In genomic region chr10:69742528-69742927, GRCm38 (mm10) we compare ENCODE assay signal across 31 mouse cellular contexts.
DNase-seq lines count a peak whose midpoint lies in the region; TF ChIP-seq lines count a peak whose summit lies in the region.
"Had no signal": no experiment of that assay in that cellular context is flagged by ENCODE, and none has a peak within 500 bp of the region (broad histone marks: within the 10 kb centered on the region; RNA-seq: fewer than 3 reads in every experiment).

No protein-coding gene starts in this region.

- H3K27me3 ChIP-seq in heart, embryonic 10.5 days (ENCODE audit: insufficient read depth, poor library complexity, severe bottlenecking), result no peaks in the 10 kb centered on the region
- H3K27me3 ChIP-seq in CH12.LX (replicated peaks), result no peaks in the 10 kb centered on the region
- H3K27me3 ChIP-seq: embryonic facial prominence, embryonic 15.5 days; forebrain, embryonic 12.5 days; heart, embryonic 13.5 days; kidney, embryonic 15.5 days had no signal

- H3K9me3 ChIP-seq in heart, embryonic 10.5 days, result no peaks in the 10 kb centered on the region
- no peaks in the 10 kb centered on the region for H3K9me3 ChIP-seq in CH12.LX (replicated peaks; ENCODE audit: low read length)
- H3K9me3 ChIP-seq: embryonic facial prominence, embryonic 10.5 days; embryonic facial prominence, embryonic 15.5 days; forebrain, embryonic 12.5 days; heart, embryonic 13.5 days; kidney, embryonic 15.5 days had no signal

- no peak overlapping the region for H3K4me2 ChIP-seq in CH12.LX (ENCODE audit: insufficient read depth, low read depth, poor library complexity, severe bottlenecking)
- H3K4me2 ChIP-seq: embryonic facial prominence, embryonic 15.5 days; forebrain, embryonic 12.5 days; heart, embryonic 13.5 days; kidney, embryonic 15.5 days had no signal

- in situ Hi-C loops in CH12.LX (cut with MboI; ENCODE audit: low pct_ligation_motif_present, low pct_unique_long_range_greater_than_20kb, low sequenced_read_pairs), result no loop called here

- no peaks in the 10 kb centered on the region for H3K79me2 ChIP-seq in CH12.LX (replicated peaks; ENCODE audit: control insufficient read depth, extremely low read depth, insufficient read depth, poor library complexity, severe bottlenecking)

- intact Hi-C loops in left cerebral cortex, adult 2 months (cut with DNase I), result loop anchor here (2.0 kb wide), 1 partner anchor 32 kb away; no protein-coding TSS in a partner anchor

- H3K4me3 ChIP-seq in heart, embryonic 10.5 days, result no peak overlapping the region
- no peak overlapping the region for H3K4me3 ChIP-seq in left cerebral cortex, adult 2 months
- H3K4me3 ChIP-seq in CH12.LX (replicated peaks in 1 of 3; ENCODE audit: low read depth in 2 of 3, low read length in 2 of 3, poor library complexity in 1 of 3), result no peak overlapping the region
- no peak overlapping the region for H3K4me3 ChIP-seq in cortical plate, adult 2 months (ENCODE audit: insufficient read depth, low read length)
- H3K4me3 ChIP-seq: embryonic facial prominence, embryonic 10.5 days; embryonic facial prominence, embryonic 15.5 days; forebrain, embryonic 12.5 days; gastrocnemius, adult 2 months; heart, adult 2 months; heart, embryonic 13.5 days; kidney, embryonic 15.5 days had no signal

- WGBS in heart, embryonic 10.5 days, result 68% methylated on average over 3 of the region's 3 CpGs

- TF ChIP-seq CTCF in left cerebral cortex, adult 2 months (IDR thresholded peaks at IDR 0.05), result no peak
- TF ChIP-seq CTCF in CH12.LX (conservative IDR thresholded peaks at IDR 0.05 in 1 of 2, IDR thresholded peaks at IDR 0.05 in 1 of 2; ENCODE audit: low read depth in 2 of 2, low read length in 2 of 2), result no peak
- no peak for TF ChIP-seq CTCF in cortical plate, adult 2 months (IDR thresholded peaks at IDR 0.05; ENCODE audit: extremely low read depth, insufficient read depth, low read length)

- H3K27ac ChIP-seq in heart, embryonic 10.5 days, result no peak overlapping the region
- peak overlapping the region; percentile 77 for H3K27ac ChIP-seq in left cerebral cortex, adult 2 months
- H3K27ac ChIP-seq in CH12.LX (ENCODE audit: insufficient read depth, low read depth), result no peak overlapping the region
- H3K27ac ChIP-seq in cortical plate, adult 2 months (ENCODE audit: insufficient read depth, low read length), result peak overlapping the region; percentile 56
- H3K27ac ChIP-seq: embryonic facial prominence, embryonic 10.5 days; embryonic facial prominence, embryonic 15.5 days; forebrain, embryonic 12.5 days; gastrocnemius, adult 2 months; heart, adult 2 months; heart, embryonic 13.5 days; kidney, embryonic 15.5 days; liver, embryonic 14.5 days; macrophage had no signal

- dilution Hi-C loops in CH12.LX (cut with MboI; ENCODE audit: extremely low pct_ligation_motif_present, extremely low pct_unique_long_range_greater_than_20kb, low sequenced_read_pairs), result no loop called here

- peak; percentile 15 for DNase-seq in heart, adult 11 months
- no peak for DNase-seq in heart, embryonic 10.5 days (ENCODE audit: low spot score)
- no peak for DNase-seq in left cerebral cortex, adult 2 months (ENCODE audit: extremely low spot score in 1 of 2, low spot score in 2 of 2)
- DNase-seq in left cerebral cortex, adult 11 months (ENCODE audit: low spot score), result no peak
- DNase-seq in CH12.LX (ENCODE audit: extremely low read depth), result peak; percentile 18
- DNase-seq in kidney, postnatal 14 days, result no peak
- DNase-seq: adrenal gland, adult 2 months; adrenal gland, postnatal 36 days; cerebellum, adult 2 months; cerebellum, postnatal 14 days; gastrocnemius, adult 2 months; gastrocnemius, postnatal 36 days; heart, adult 2 months; heart, postnatal 10 days; kidney, adult 18-20 months; kidney, postnatal 36 days; layer of hippocampus, postnatal 36 days; liver; lung, adult 2 months; lung, postnatal 10 days; midbrain, embryonic 14.5 days; thymus, adult 2 months; thymus, postnatal 36 days had no signal

- TF ChIP-seq EP300 in CH12.LX (IDR thresholded peaks at IDR 0.05; ENCODE audit: low read length), result no peak

- TF ChIP-seq POLR2A in CH12.LX (IDR thresholded peaks at IDR 0.05; ENCODE audit: low read depth, low read length), result no peak
- no peak for TF ChIP-seq POLR2A in cortical plate, adult 2 months (IDR thresholded peaks at IDR 0.05; ENCODE audit: extremely low read depth, insufficient read depth, low read length)

- no peak for TF ChIP-seq RAD21 in CH12.LX (IDR thresholded peaks at IDR 0.05; ENCODE audit: low read depth, low read length)

- H3K4me1 ChIP-seq in heart, embryonic 10.5 days, result peaks cover 25% of the 10 kb centered on the region; the same call in 1 of the 2 replicates
- peaks cover 19 to 48% of the 10 kb centered on the region in 2 experiments for H3K4me1 ChIP-seq in CH12.LX (ENCODE audit: control insufficient read depth in 1 of 2, insufficient read depth in 2 of 2)
- H3K4me1 ChIP-seq in cortical plate, adult 2 months (ENCODE audit: control insufficient read depth, insufficient read depth, low read length), result peaks cover 32% of the 10 kb centered on the region

- H3K9ac ChIP-seq in CH12.LX (ENCODE audit: insufficient read depth, low read depth), result no peak overlapping the region
- H3K9ac ChIP-seq: embryonic facial prominence, embryonic 15.5 days; forebrain, embryonic 12.5 days; heart, embryonic 13.5 days; kidney, embryonic 15.5 days; liver, embryonic 14.5 days had no signal

- no peaks in the 10 kb centered on the region for H3K36me3 ChIP-seq in heart, embryonic 10.5 days
- H3K36me3 ChIP-seq in CH12.LX (replicated peaks in 1 of 2; ENCODE audit: control insufficient read depth in 1 of 2, insufficient read depth in 1 of 2, low read length in 1 of 2), result no peaks in the 10 kb centered on the region
- H3K36me3 ChIP-seq: embryonic facial prominence, embryonic 10.5 days; embryonic facial prominence, embryonic 15.5 days; forebrain, embryonic 12.5 days; heart, embryonic 13.5 days; kidney, embryonic 15.5 days had no signal

TF ChIP-seq in CH12.LX, 34 proteins besides CTCF, POLR2A, EP300 and RAD21:
- TF ChIP-seq MAX (IDR thresholded peaks at IDR 0.05; ENCODE audit: low read length), result no peak
- no peak for TF ChIP-seq E2F4 (IDR thresholded peaks at IDR 0.05; ENCODE audit: insufficient replicate concordance, low read depth, low read length)
- no peak for TF ChIP-seq BHLHE40 (IDR thresholded peaks at IDR 0.05; ENCODE audit: low read depth, low read length)
- TF ChIP-seq POLR2AphosphoS2 (IDR thresholded peaks at IDR 0.05; ENCODE audit: low read depth, low read length), result no peak
- no peak for TF ChIP-seq JUN (IDR thresholded peaks at IDR 0.05; ENCODE audit: insufficient read depth, low read depth, low read length)
- no peak for TF ChIP-seq USF2 (conservative IDR thresholded peaks at IDR 0.05; ENCODE audit: low read depth, low read length)
- TF ChIP-seq HCFC1 (IDR thresholded peaks at IDR 0.05; ENCODE audit: low read depth, low read length), result no peak
- no peak for TF ChIP-seq MYC (IDR thresholded peaks at IDR 0.05; ENCODE audit: low read depth, low read length)
- no peak for TF ChIP-seq ZNF384 (IDR thresholded peaks at IDR 0.05; ENCODE audit: low read depth, low read length)
- TF ChIP-seq CHD1 (IDR thresholded peaks at IDR 0.05; ENCODE audit: low read depth, low read length), result no peak
- no peak for TF ChIP-seq ETS1 (conservative IDR thresholded peaks at IDR 0.05; ENCODE audit: low read depth, low read length)
- TF ChIP-seq ZKSCAN1 (IDR thresholded peaks at IDR 0.05; ENCODE audit: borderline replicate concordance, low read depth, low read length), result no peak
- TF ChIP-seq NRF1 (IDR thresholded peaks at IDR 0.05; ENCODE audit: low read depth, low read length), result no peak
- TF ChIP-seq MXI1 (IDR thresholded peaks at IDR 0.05; ENCODE audit: low read depth, low read length), result no peak
- no peak for TF ChIP-seq MAZ (IDR thresholded peaks at IDR 0.05; ENCODE audit: low read depth, low read length)
- no peak for TF ChIP-seq ZMIZ1 (IDR thresholded peaks at IDR 0.05; ENCODE audit: low read depth, low read length)

Comparison
In these comparisons a context has a peak if more than half of its experiments do, and no peak if none do; other contexts are left out.
1. DNase-seq: peak in heart, adult 11 months (single experiment) and CH12.LX (single experiment); none in heart, embryonic 10.5 days (single experiment), left cerebral cortex, adult 2 months (0 of 2), left cerebral cortex, adult 11 months (single experiment) and kidney, postnatal 14 days (single experiment).
2. H3K27ac ChIP-seq: peak in left cerebral cortex, adult 2 months (single experiment) and cortical plate, adult 2 months (single experiment); none in heart, embryonic 10.5 days (single experiment) and CH12.LX (single experiment).